Mouse (Mus musculus): ENCODE data around the gene Olfr1058. TPM values are rescaled to one million over a fixed set of nuclear protein-coding genes. Genes with fewer than 3 reads are reported as not detected.
"Not testable (repeated sequence)": the region's sequence is repeated elsewhere in the genome, so short reads cannot be mapped to it uniquely, and the experiment has no call there.

The Olfr1058 gene
- not detected in 2 replicates for polyA plus RNA-seq (2012; rRNA removed)

DNA sequence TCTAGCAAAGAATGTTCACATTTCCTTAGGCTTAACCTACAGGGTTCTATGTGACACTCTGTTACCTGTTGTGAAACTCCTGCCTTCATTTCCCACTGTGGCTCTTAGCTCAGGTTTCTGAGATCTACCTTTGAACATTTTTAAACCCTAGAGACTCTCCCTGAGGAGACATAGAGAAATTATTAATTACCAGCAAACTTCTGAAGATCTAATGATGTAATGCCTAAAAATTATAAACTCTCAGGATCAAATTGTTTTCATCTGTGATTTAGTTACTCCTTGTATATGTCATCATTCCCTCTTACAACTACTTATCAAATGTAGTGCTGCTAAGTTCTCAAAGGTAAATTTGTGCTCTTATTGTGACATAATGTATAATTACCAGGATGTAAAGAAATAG lies at the start of gene Olfr1058:
Gene Olfr1058 (minus strand): TSS at position 101 of the 400 bp plus-strand sequence.
- not testable (repeated sequence) for DNase-seq (ENCODE audit: extremely low spot score in 1 of 2, low spot score in 1 of 2)

GRCm38 (mm10) chr2:86428511-86428910 lies 40.1 kb upstream of the Olfr1058 start:
- DNase-seq (ENCODE audit: extremely low spot score in 1 of 2, low spot score in 1 of 2), result not testable (repeated sequence)

GRCm38 (mm10) chr2:86426649-86427048 lies 38.3 kb upstream of the Olfr1058 start, which contains the start of gene Olfr1062:
Olfr1062 (minus strand) TSS chr2:86426749.
- DNase-seq (ENCODE audit: extremely low spot score in 1 of 2, low spot score in 1 of 2), result not testable (repeated sequence)

DNA sequence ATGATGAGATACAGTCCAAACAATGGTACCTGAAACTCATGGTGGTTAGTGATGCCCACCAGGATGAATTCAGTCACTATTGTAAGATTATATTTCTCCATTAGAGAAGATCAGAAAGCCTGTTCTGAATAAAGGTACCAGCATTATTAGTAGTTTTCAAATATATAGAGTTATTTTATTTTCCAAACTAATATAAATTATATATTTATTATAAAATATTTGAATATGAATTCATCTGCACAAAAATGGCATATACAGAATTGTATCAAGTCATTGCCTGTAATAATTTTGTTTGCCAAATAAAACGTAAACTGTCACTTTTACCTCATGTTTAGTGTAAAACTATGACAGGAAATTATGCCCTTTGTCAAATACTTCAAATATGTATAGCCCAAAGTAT lies 25.6 kb upstream of the Olfr1058 start, which contains the start of gene Olfr1061:
Gene Olfr1061 (minus strand): TSS at position 101 of the 400 bp plus-strand sequence.
- DNase-seq (ENCODE audit: extremely low spot score in 1 of 2, low spot score in 1 of 2), result no peak

GRCm38 (mm10) chr2:86395114-86395513 lies 6.8 kb upstream of the Olfr1058 start:
- DNase-seq (ENCODE audit: extremely low spot score in 1 of 2, low spot score in 1 of 2), result no peak

DNA sequence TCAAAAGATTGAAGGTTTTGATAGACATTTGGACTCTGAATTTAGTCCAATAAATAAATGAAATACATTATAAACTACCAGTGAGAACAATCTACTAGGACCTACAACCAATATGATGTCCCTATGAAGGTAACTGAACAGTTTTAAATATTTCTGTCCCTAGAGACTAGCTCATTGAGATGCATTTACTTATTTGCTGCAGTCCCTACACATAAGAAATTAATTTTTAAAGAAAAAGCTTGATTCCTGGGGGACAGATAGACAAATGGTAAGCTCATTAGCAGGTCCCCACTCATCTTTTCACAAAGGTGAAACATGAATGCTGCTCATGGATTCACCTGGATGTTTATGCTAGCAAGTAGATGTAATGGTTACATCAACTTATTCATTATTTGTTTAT lies 10.1 kb downstream of the Olfr1058 start, which contains the start of gene Olfr1057:
Gene Olfr1057 (minus strand): TSS at position 101 of the 400 bp plus-strand sequence.
- no peak for DNase-seq (ENCODE audit: extremely low spot score in 1 of 2, low spot score in 1 of 2)

DNA sequence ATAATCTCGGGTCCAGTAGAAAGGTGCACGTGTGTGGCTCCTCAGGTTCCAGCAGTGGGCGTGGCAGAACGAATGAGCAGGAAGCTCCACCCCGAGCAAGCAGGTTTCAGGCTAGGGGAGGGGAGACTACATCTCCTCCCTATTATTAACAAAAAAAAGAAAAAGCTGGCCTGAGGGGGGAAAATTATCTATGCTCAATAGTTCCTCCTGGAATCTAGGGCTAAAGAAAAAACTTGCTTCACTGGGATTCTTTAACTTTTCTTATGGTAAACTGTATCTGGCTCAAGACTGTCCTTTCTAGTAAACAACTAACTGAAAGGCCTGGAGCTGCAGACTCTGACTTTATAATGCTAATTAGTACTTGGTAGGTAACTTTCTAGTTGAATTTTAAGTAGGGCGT lies 22.0 kb downstream of the Olfr1058 start:
- not testable (repeated sequence) for DNase-seq (ENCODE audit: extremely low spot score in 1 of 2, low spot score in 1 of 2)

- no peak for DNase-seq (ENCODE audit: extremely low spot score in 1 of 2, low spot score in 1 of 2)
These were observed 26.0 kb downstream of the Olfr1058 start, which contains the start of gene Olfr1056 for GRCm38 (mm10) chr2:86362369-86362768. Olfr1056 (minus strand) TSS chr2:86362469.

DNA sequence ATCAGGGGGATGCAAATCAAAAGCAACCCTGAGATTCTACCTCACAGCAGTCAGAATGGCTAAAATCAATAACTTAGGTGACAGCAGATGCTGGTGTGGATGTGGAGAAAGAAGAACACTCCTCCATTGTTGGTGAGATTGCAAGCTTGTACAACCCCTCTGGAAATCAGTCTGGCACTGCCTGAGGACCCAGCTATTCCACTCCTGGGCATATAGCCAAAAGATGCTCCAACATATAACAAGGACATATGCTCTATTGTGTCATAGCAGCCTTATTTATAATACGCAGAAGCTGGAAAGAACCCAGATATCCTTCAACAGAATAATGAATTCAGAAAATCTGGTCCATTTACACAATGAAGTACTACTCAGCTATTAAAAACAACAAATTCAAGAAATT lies 36.6 kb downstream of the Olfr1058 start:
- not testable (repeated sequence) for DNase-seq (ENCODE audit: extremely low spot score in 1 of 2, low spot score in 1 of 2)

GRCm38 (mm10) chr2:86350184-86350583 lies 38.2 kb downstream of the Olfr1058 start, which contains the start of gene Olfr1055:
Olfr1055 (minus strand) TSS chr2:86350284.
- DNase-seq (ENCODE audit: extremely low spot score in 1 of 2, low spot score in 1 of 2), result no peak

GRCm38 (mm10) chr2:86335333-86335732 lies 53.0 kb downstream of the Olfr1058 start, which contains the start of gene Olfr1054:
Olfr1054 (minus strand) TSS chr2:86335433.
- DNase-seq (ENCODE audit: extremely low spot score in 1 of 2, low spot score in 1 of 2), result no peak

Other genes starting within 250 kb of the Olfr1058 start
- gene Olfr1040, start 241.8 kb downstream of the Olfr1058 start, polyA plus RNA-seq (2012; rRNA removed), result not detected in 2 replicates
- gene Olfr1042, start 226.7 kb downstream of the Olfr1058 start, polyA plus RNA-seq (2012; rRNA removed), result not detected in 2 replicates
- gene Olfr1043, start 221.0 kb downstream of the Olfr1058 start, polyA plus RNA-seq (2012; rRNA removed), result not detected in 2 replicates
- not detected in 2 replicates for gene Olfr1044, start 210.7 kb downstream of the Olfr1058 start, polyA plus RNA-seq (2012; rRNA removed)
- 0.10 TPM in 1 of 2 replicates, not detected in the other for gene Olfr52, start 202.9 kb downstream of the Olfr1058 start, polyA plus RNA-seq (2012; rRNA removed)
- 0.04 and 0.12 TPM in 2 replicates for gene Olfr1045, start 185.6 kb downstream of the Olfr1058 start, polyA plus RNA-seq (2012; rRNA removed)
- gene Olfr1046, start 169.2 kb downstream of the Olfr1058 start, polyA plus RNA-seq (2012; rRNA removed), result not detected in 2 replicates
- gene Olfr1047, start 157.2 kb downstream of the Olfr1058 start, polyA plus RNA-seq (2012; rRNA removed), result not detected in 2 replicates
- gene Olfr1048, start 148.3 kb downstream of the Olfr1058 start, polyA plus RNA-seq (2012; rRNA removed), result 0.02 TPM in 1 of 2 replicates, not detected in the other
- gene Olfr1049, start 130.2 kb downstream of the Olfr1058 start, polyA plus RNA-seq (2012; rRNA removed), result not detected in 2 replicates
- not detected in 2 replicates for gene Olfr1051, start 109.5 kb downstream of the Olfr1058 start, polyA plus RNA-seq (2012; rRNA removed)
- gene Olfr1052, start 96.1 kb downstream of the Olfr1058 start, polyA plus RNA-seq (2012; rRNA removed), result 0.11 TPM in 1 of 2 replicates, not detected in the other
- not detected in 2 replicates for gene Olfr1053, start 73.3 kb downstream of the Olfr1058 start, polyA plus RNA-seq (2012; rRNA removed)
- 0.06 TPM in 1 of 2 replicates, not detected in the other for gene Olfr1054, start 53.1 kb downstream of the Olfr1058 start, polyA plus RNA-seq (2012; rRNA removed)
- 0.11 TPM in 1 of 2 replicates, not detected in the other for gene Olfr1055, start 38.3 kb downstream of the Olfr1058 start, polyA plus RNA-seq (2012; rRNA removed)
- gene Olfr1056, start 26.1 kb downstream of the Olfr1058 start, polyA plus RNA-seq (2012; rRNA removed), result not detected in 2 replicates
- gene Olfr1057, start 10.2 kb downstream of the Olfr1058 start, polyA plus RNA-seq (2012; rRNA removed), result not detected in 2 replicates
- not detected in 2 replicates for gene Olfr1061, start 25.5 kb upstream of the Olfr1058 start, polyA plus RNA-seq (2012; rRNA removed)
- gene Olfr1062, start 38.2 kb upstream of the Olfr1058 start, polyA plus RNA-seq (2012; rRNA removed), result not detected in 2 replicates
- 0.06 TPM in 1 of 2 replicates, not detected in the other for gene Olfr1065, start 62.0 kb upstream of the Olfr1058 start, polyA plus RNA-seq (2012; rRNA removed)
- gene Olfr1066, start 67.7 kb upstream of the Olfr1058 start, polyA plus RNA-seq (2012; rRNA removed), result not detected in 2 replicates
- gene Olfr228, start 98.8 kb upstream of the Olfr1058 start, polyA plus RNA-seq (2012; rRNA removed), result not detected in 2 replicates
- not detected in 2 replicates for gene Olfr1076, start 119.9 kb upstream of the Olfr1058 start, polyA plus RNA-seq (2012; rRNA removed)
- not detected in 2 replicates for gene Olfr1079, start 153.9 kb upstream of the Olfr1058 start, polyA plus RNA-seq (2012; rRNA removed)
- 0.06 TPM in 1 of 2 replicates, not detected in the other for gene Olfr1080, start 169.7 kb upstream of the Olfr1058 start, polyA plus RNA-seq (2012; rRNA removed)
- not detected in 2 replicates for gene Olfr1082, start 210.4 kb upstream of the Olfr1058 start, polyA plus RNA-seq (2012; rRNA removed)